Mouse (Mus musculus) myocyte (in vitro differentiated cells): Measurements from ENCODE around the gene Theg. TPM values are rescaled to one million over a fixed set of nuclear protein-coding genes. Genes with fewer than 3 reads are reported as not detected.

Experiments
- H3K27me3 ChIP-seq: one replicate; pipeline ENCODE4 v1.6.1; 2011; ENCODE audit not compliant: control insufficient read depth, insufficient read depth, insufficient read length
- H3K36me3 ChIP-seq: one replicate; pipeline ENCODE4 v1.6.1; 2011; ENCODE audit not compliant: control insufficient read depth, insufficient read depth
- H3K4me2 ChIP-seq: one replicate; pipeline ENCODE4 v1.6.1; 2011; ENCODE audit warnings: low read depth, control low read depth
- H3K4me3 ChIP-seq: one replicate; pipeline ENCODE4 v1.5.1; 2011; ENCODE audit warnings: mild to moderate bottlenecking, control low read depth, moderate library complexity
- H3K79me2 ChIP-seq: one replicate; pipeline ENCODE4 v1.6.1; 2011; ENCODE audit not compliant: control insufficient read depth, insufficient read depth
- H3ac ChIP-seq: one replicate; pipeline ENCODE4 v1.6.1; 2011; ENCODE audit not compliant: control insufficient read depth, insufficient read length
- CEBPB ChIP-seq: IDR thresholded peaks from 2 replicates; pipeline ENCODE4 v1.6.1; 2011; ENCODE audit warnings: mild to moderate bottlenecking, moderate library complexity; ENCODE audit not compliant: poor library complexity, insufficient read depth, severe bottlenecking
- E2F4 ChIP-seq: IDR thresholded peaks from one replicate; pipeline ENCODE4 v1.6.1; 2011; ENCODE audit warnings: mild to moderate bottlenecking, control low read depth, moderate library complexity; ENCODE audit not compliant: insufficient read depth
- MAX ChIP-seq: IDR thresholded peaks from one replicate; pipeline ENCODE4 v1.6.1; 2011; ENCODE audit warnings: low read depth, mild to moderate bottlenecking, control low read depth
- MYOD1 ChIP-seq, 3 experiments: IDR thresholded peaks; one replicate each; pipeline ENCODE4 v1.6.1; 2011; ENCODE audit warnings: control low read depth in 2 of 3, low read depth in 2 of 3, mild to moderate bottlenecking in 2 of 3, moderate library complexity in 1 of 3; ENCODE audit not compliant: insufficient read length in 2 of 3, control insufficient read depth in 1 of 3
- MYOG ChIP-seq, 3 experiments: IDR thresholded peaks; one replicate each; pipeline ENCODE4 v1.6.1; 2011; ENCODE audit warnings: control low read depth in 2 of 3, low read depth in 2 of 3, mild to moderate bottlenecking in 2 of 3; ENCODE audit not compliant: insufficient read length in 2 of 3, control insufficient read depth in 1 of 3, insufficient read depth in 1 of 3
- POLR2A ChIP-seq: IDR thresholded peaks from one replicate; pipeline ENCODE4 v1.6.1; 2011; ENCODE audit warnings: low read depth, mild to moderate bottlenecking, control low read depth, moderate library complexity; ENCODE audit not compliant: insufficient read length
- POLR2AphosphoS2 ChIP-seq: IDR thresholded peaks from one replicate; pipeline ENCODE4 v1.6.1; 2011; ENCODE audit warnings: low read depth, control low read depth; ENCODE audit not compliant: insufficient read length
- REST ChIP-seq: IDR thresholded peaks from one replicate; pipeline ENCODE4 v1.6.1; 2011; ENCODE audit warnings: mild to moderate bottlenecking, control low read depth, moderate library complexity; ENCODE audit not compliant: insufficient read depth, insufficient read length
- SRF ChIP-seq: IDR thresholded peaks from one replicate; pipeline ENCODE4 v1.6.1; 2011; ENCODE audit warnings: low read depth; ENCODE audit not compliant: control insufficient read depth, insufficient read length
- TCF12 ChIP-seq: IDR thresholded peaks from one replicate; pipeline ENCODE4 v1.6.1; 2011; ENCODE audit warnings: mild to moderate bottlenecking, control low read depth; ENCODE audit not compliant: poor library complexity, insufficient read depth, severe bottlenecking
- TCF3 ChIP-seq: IDR thresholded peaks from one replicate; pipeline ENCODE4 v1.6.1; 2011; ENCODE audit warnings: low read depth, control low read depth; ENCODE audit not compliant: insufficient read length
- USF1 ChIP-seq: IDR thresholded peaks from one replicate; pipeline ENCODE4 v1.6.1; 2011; ENCODE audit warnings: low read depth, mild to moderate bottlenecking, control low read depth, moderate library complexity
- polyA plus RNA-seq: library from polyadenylated mRNA; unstranded; fragments of >200 nt; fragmentation: generic; extraction: Trizol; gene quantifications from one replicate; pipeline ENCODE4 v1.2.1, GENCODE M21; 2012; ENCODE audit warnings: missing spikeins

The Theg gene
- polyA plus RNA-seq, 1 experiment, result not detected

GRCm38 (mm10) chr10:79594872-79595589, 7.9 kb upstream of the Theg start:
- Histone ChIP-seq H3K4me2 (no peak overlapping the region), H3K4me3 (no peak overlapping the region), H3K79me2 (no peaks in the 10 kb centered on the region), H3ac (no peak overlapping the region), H3K27me3 (peaks cover 30% of the 10 kb centered on the region), H3K36me3 (no peaks in the 10 kb centered on the region)
- TF ChIP-seq TCF12 (no peak), SRF (no peak), POLR2A (no peak), MYOD1 (IDR thresholded peaks at IDR 0.05; ENCODE audit: control insufficient read depth in 1 of 3, insufficient read length in 2 of 3, low read depth in 2 of 3) (no peak), CEBPB (no peak)

GRCm38 (mm10) chr10:79594111-79594510, 7.0 kb upstream of the Theg start:
- Histone ChIP-seq H3K36me3 (no peaks in the 10 kb centered on the region), H3K4me3 (no peak overlapping the region), H3K27me3 (peaks cover 29% of the 10 kb centered on the region), H3ac (no peak overlapping the region), H3K4me2 (no peak overlapping the region), H3K79me2 (no peaks in the 10 kb centered on the region)
- TF ChIP-seq MYOG (IDR thresholded peaks at IDR 0.05; ENCODE audit: control insufficient read depth in 1 of 3, insufficient read depth in 1 of 3, insufficient read length in 2 of 3, low read depth in 2 of 3) (no peak), TCF12 (no peak), POLR2AphosphoS2 (no peak), USF1 (no peak), SRF (no peak), REST (no peak), CEBPB (no peak), MAX (no peak), POLR2A (no peak), MYOD1 (IDR thresholded peaks at IDR 0.05; ENCODE audit: control insufficient read depth in 1 of 3, insufficient read length in 2 of 3, low read depth in 2 of 3) (no peak), TCF3 (no peak), E2F4 (no peak)

- Histone ChIP-seq H3K36me3 (no peaks in the 10 kb centered on the region), H3K4me2 (no peak overlapping the region), H3ac (no peak overlapping the region), H3K4me3 (no peak overlapping the region), H3K27me3 (peaks cover 4% of the 10 kb centered on the region), H3K79me2 (no peaks in the 10 kb centered on the region)
- TF ChIP-seq TCF12 (no peak), MAX (no peak), TCF3 (no peak), POLR2AphosphoS2 (no peak), MYOG (IDR thresholded peaks at IDR 0.05; ENCODE audit: control insufficient read depth in 1 of 3, insufficient read depth in 1 of 3, insufficient read length in 2 of 3, low read depth in 2 of 3) (no peak), REST (no peak), USF1 (no peak), POLR2A (no peak), E2F4 (no peak), MYOD1 (IDR thresholded peaks at IDR 0.05; ENCODE audit: control insufficient read depth in 1 of 3, insufficient read length in 2 of 3, low read depth in 2 of 3) (no peak), CEBPB (no peak), SRF (no peak)
Measured at GRCm38 (mm10) chr10:79590702-79591101, 3.6 kb upstream of the Theg start.

GRCm38 (mm10) chr10:79587752-79588126, 608 bp upstream of the Theg start:
- TF ChIP-seq POLR2A, result no peak
- TF ChIP-seq TCF12, result no peak
- no peak for TF ChIP-seq USF1
- H3K79me2 ChIP-seq, result no peaks in the 10 kb centered on the region
- H3K27me3 ChIP-seq, result peaks cover 19% of the 10 kb centered on the region
- H3K4me2 ChIP-seq, result no peak overlapping the region
- H3K4me3 ChIP-seq, result no peak overlapping the region
- H3ac ChIP-seq, result no peak overlapping the region
- no peaks in the 10 kb centered on the region for H3K36me3 ChIP-seq

- H3K4me3 ChIP-seq, result no peak overlapping the region
- H3K27me3 ChIP-seq, result peaks cover 19% of the 10 kb centered on the region
- H3ac ChIP-seq, result no peak overlapping the region
- no peak overlapping the region for H3K4me2 ChIP-seq
- H3K36me3 ChIP-seq, result no peaks in the 10 kb centered on the region
- H3K79me2 ChIP-seq, result no peaks in the 10 kb centered on the region
- TF ChIP-seq TCF3, result no peak
- no peak for TF ChIP-seq POLR2AphosphoS2
- no peak for TF ChIP-seq MAX
- no peak for TF ChIP-seq CEBPB
- no peak for TF ChIP-seq MYOD1 (IDR thresholded peaks at IDR 0.05; ENCODE audit: control insufficient read depth in 1 of 3, insufficient read length in 2 of 3, low read depth in 2 of 3)
- TF ChIP-seq MYOG (IDR thresholded peaks at IDR 0.05; ENCODE audit: control insufficient read depth in 1 of 3, insufficient read depth in 1 of 3, insufficient read length in 2 of 3, low read depth in 2 of 3), result no peak
Measured at GRCm38 (mm10) chr10:79586243-79586642, 888 bp downstream of the Theg start.
